Mouse (Mus musculus): Measurements from ENCODE around the gene Gm10721.
A peak's percentile ranks its signal among the peaks of the same experiment; 100 is the strongest.
"Not testable (repeated sequence)": the region's sequence is repeated elsewhere in the genome, so short reads cannot be mapped to it uniquely, and the experiment has no call there.

Gm10721 gene

GRCm38 (mm10) chr9:3025653-3026052 is 12.7 kb downstream of the Gm10721 start:
- not testable (repeated sequence) for DNase-seq (ENCODE audit: low spot score)

GRCm38 (mm10) chr9:3026136-3026535 is 13.2 kb downstream of the Gm10721 start:
- not testable (repeated sequence) for DNase-seq (ENCODE audit: low spot score)

- not testable (repeated sequence) for DNase-seq (ENCODE audit: low spot score)
These were observed 13.8 kb downstream of the Gm10721 start for GRCm38 (mm10) chr9:3026741-3027140.

GRCm38 (mm10) chr9:3027200-3027599 is 14.3 kb downstream of the Gm10721 start:
- peak; percentile 70 for DNase-seq (ENCODE audit: low spot score)

- not testable (repeated sequence) for DNase-seq (ENCODE audit: low spot score)
These were observed 16.5 kb downstream of the Gm10721 start for GRCm38 (mm10) chr9:3029276-3030000.

- peak; percentile 94 for DNase-seq (ENCODE audit: low spot score)
These were observed 17.9 kb downstream of the Gm10721 start for GRCm38 (mm10) chr9:3030677-3031318.

- not testable (repeated sequence) for DNase-seq (ENCODE audit: low spot score)
These were observed 21.4 kb downstream of the Gm10721 start, which contains the start of gene Gm17535 for GRCm38 (mm10) chr9:3034299-3034698. TSS of gene Gm17535 (plus strand) at chr9:3034599.

- not testable (repeated sequence) for DNase-seq (ENCODE audit: low spot score)
These were observed 23.6 kb downstream of the Gm10721 start, which contains the start of gene Gm10715 for GRCm38 (mm10) chr9:3036577-3036976. TSS of gene Gm10715 (plus strand) at chr9:3036877.

- DNase-seq (ENCODE audit: low spot score), result peak; percentile 10
These were observed 25.2 kb downstream of the Gm10721 start for GRCm38 (mm10) chr9:3038161-3038560.
